Mouse (Mus musculus) hindbrain, embryonic 11.5 days (tissue): ENCODE results near the gene Hmga1. TPM values are rescaled to one million over a fixed set of nuclear protein-coding genes. Genes with fewer than 3 reads are reported as not detected.

ENCODE experiments used
- ATAC-seq: fragments of 200-750 bp; cut with Nextera tagmentation; 2 replicates; pipeline ENCODE4 v1.8.0; 2017; ENCODE audit warnings: mild to moderate bottlenecking, moderate TSS enrichment, moderate library complexity; ENCODE audit not compliant: low FRiP score
- DNase-seq: peaks from one replicate; pipeline ENCODE4 v3.0.0-alpha.2; 2015; ENCODE audit warnings: low spot score
- H3K27ac ChIP-seq: fragments of 300-500 bp; sonication (generic); 2 replicates; pipeline ENCODE4 v1.5.1; 2014; ENCODE audit warnings: mild to moderate bottlenecking, low read depth, low read length
- H3K27me3 ChIP-seq: fragments of 300-500 bp; sonication (generic); 2 replicates; pipeline ENCODE4 v1.6.1; 2014; ENCODE audit warnings: mild to moderate bottlenecking, low read length, moderate library complexity, mixed read lengths; ENCODE audit not compliant: control insufficient read depth, insufficient read depth
- H3K36me3 ChIP-seq: fragments of 300-500 bp; sonication (generic); 2 replicates; pipeline ENCODE4 v1.6.1; 2014; ENCODE audit warnings: mild to moderate bottlenecking, low read length, moderate library complexity, mixed read lengths; ENCODE audit not compliant: control insufficient read depth, insufficient read depth
- H3K4me1 ChIP-seq: fragments of 300-500 bp; sonication (generic); replicated peaks from 2 replicates; pipeline ENCODE4 v1.6.1; 2014; ENCODE audit warnings: low read length, mixed read lengths; ENCODE audit not compliant: control insufficient read depth, insufficient read depth
- H3K4me2 ChIP-seq: fragments of 300-500 bp; sonication (generic); replicated peaks from 2 replicates; pipeline ENCODE4 v1.6.1; 2014; ENCODE audit warnings: mild to moderate bottlenecking, low read depth, low read length
- H3K4me3 ChIP-seq: fragments of 300-500 bp; sonication (generic); 2 replicates; pipeline ENCODE4 v1.5.1; 2014; ENCODE audit warnings: low read depth, low read length
- H3K9ac ChIP-seq: fragments of 300-500 bp; sonication (generic); 2 replicates; pipeline ENCODE4 v1.6.1; 2014; ENCODE audit warnings: low read depth, low read length
- H3K9me3 ChIP-seq: fragments of 300-500 bp; sonication (generic); 2 replicates; pipeline ENCODE4 v1.6.1; 2016; ENCODE audit warnings: low read length; ENCODE audit not compliant: control insufficient read depth
- WGBS: fragments of 180-500 bp; shearing (Covaris S2); extraction: QIAGEN DNeasy Blood & Tissue Kit; methylation state at CpG from one replicate; pipeline ENCODE4 v1.1.7; 2014; 5-methylcytosine and 5-hydroxymethylcytosine counted together
- polyA plus RNA-seq: library from polyadenylated mRNA; unstranded; fragments of >200 nt; fragmentation: Nextera tagmentation; extraction: Ambion mirVana; gene quantifications from 2 replicates; pipeline ENCODE4 v1.2.1, GENCODE M21; 2014

Gene Hmga1
- polyA plus RNA-seq: 305 and 319 TPM in 2 replicates

DNA sequence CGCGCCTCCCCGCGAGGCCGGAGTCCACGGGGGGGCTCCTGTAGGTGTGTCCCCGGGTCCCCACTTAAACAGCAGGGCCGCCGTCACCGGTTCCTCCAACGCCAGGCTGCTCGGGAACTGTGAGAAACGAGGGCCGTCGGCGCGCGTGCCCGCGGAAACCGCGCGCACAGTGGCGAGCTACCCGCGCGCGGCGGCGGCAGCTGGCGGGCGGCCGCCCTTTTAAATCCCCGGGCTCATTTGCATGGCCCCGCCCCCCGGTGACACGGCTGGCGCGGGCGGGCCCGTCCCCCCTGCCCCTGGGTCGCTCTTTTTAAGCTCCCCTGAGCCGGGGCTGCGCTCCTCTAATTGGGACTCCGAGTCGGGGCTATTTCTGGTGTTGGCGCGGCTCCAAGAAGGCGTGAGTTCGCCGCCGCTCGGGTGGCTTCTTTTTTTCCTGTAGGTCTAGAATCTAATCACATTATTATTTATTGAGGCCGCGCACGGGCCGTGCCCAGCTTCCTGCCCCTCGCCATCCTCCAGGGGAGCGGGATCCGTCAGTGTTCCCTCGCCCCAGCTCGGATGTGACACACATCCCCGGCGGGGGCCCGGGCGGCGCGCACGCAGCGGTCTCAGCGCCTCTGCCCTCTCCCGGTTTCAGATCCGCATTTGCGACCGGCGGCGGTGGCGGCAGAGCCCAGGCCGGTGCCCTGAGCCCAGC lies at the start of gene Hmga1:
TSS of gene Hmga1 (plus strand) at position 183 of the 697 bp plus-strand sequence.
- Histone ChIP-seq H3K9me3 (no peaks in the 10 kb centered on the region), H3K27ac (peak within 1 kb of the TSS; percentile 97), H3K27me3 (no peaks in the 10 kb centered on the region), H3K4me2 (peak within 1 kb of the TSS; percentile 92), H3K9ac (peak within 1 kb of the TSS; percentile 93), H3K4me3 (peak within 1 kb of the TSS; percentile 85), H3K4me1 (peaks cover 17% of the 10 kb centered on the region), H3K36me3 (no peaks in the 10 kb centered on the region)
- ATAC-seq (peak; percentile 74), DNase-seq (peak; percentile 97)
- WGBS: under 1% methylated on average over 73 of the region's 79 CpGs

DNA sequence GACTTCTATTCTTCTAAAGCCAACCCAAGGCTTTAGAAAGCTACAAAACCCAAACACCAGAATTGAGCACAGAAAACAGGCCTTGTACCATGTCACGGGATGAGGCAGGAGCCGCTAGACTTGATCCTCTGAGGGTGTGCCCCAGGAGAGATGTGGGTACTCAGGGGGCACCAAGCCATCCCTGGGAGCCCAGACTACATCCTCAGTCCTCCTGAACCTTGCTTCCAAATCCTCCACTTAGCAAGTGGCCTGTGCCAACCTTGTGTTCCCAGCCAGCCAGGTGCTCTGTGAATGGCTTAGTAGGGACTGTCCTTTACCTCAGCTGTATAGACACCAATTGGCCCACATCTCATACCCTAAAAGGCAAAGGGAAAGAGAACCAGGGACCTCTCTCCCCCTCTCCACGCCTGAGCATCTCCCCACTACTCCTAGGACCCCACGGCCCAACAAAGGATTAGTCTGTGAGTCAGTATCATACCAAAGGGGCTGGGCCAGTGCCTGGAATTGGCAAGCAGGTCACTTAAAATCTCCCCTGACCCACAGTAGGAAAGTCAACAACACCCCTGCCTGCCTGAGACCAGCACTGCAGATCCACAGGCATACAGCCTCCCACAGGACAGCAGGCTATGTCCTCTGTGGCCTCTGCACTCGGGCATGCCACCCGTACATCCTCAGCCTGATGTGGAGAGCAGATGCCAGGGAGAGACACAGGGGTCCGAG lies 49.3 kb upstream of the Hmga1 start:
- no peak overlapping the region for H3K27ac ChIP-seq
- peaks cover 20% of the 10 kb centered on the region for H3K4me1 ChIP-seq
- DNase-seq (no peak), ATAC-seq (no peak)
- no peaks in the 10 kb centered on the region for H3K36me3 ChIP-seq
- H3K9me3 ChIP-seq: no peaks in the 10 kb centered on the region
- H3K4me3 ChIP-seq: no peak overlapping the region
- 84% methylated on average over 7 of the region's 7 CpGs for WGBS
- H3K27me3 ChIP-seq: peaks cover 11% of the 10 kb centered on the region
- 0 out of 2 replicates have a peak overlapping the region, but pooled peaks have one; percentile 38 for H3K9ac ChIP-seq
- H3K4me2 ChIP-seq: no peak overlapping the region

DNA sequence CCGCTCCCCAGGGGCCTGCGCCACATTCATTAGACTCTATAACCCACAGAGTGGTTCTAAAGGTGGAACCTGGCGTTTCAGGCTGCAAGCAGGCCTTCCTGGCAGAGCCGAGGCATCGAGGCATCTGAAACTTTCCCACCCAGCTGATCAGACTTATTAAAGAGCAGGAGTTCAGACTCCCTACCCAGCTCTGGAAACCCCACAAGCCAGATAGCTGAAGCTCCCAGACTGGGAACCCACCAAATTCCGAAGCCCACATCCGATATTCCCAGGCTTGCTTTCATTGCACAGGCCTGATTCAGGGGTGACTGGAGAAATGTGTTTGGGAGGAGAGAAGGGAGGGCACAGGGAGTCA lies 48.7 kb upstream of the Hmga1 start:
- peaks cover 20% of the 10 kb centered on the region for H3K4me1 ChIP-seq
- ATAC-seq: no peak
- H3K27ac ChIP-seq: no peak overlapping the region
- 87% methylated on average over 7 of the region's 7 CpGs for WGBS
- H3K36me3 ChIP-seq: no peaks in the 10 kb centered on the region
- H3K4me3 ChIP-seq: no peak overlapping the region
- 0 out of 2 replicates have a peak overlapping the region, but pooled peaks have one; percentile 17 for H3K4me2 ChIP-seq
- no peak for DNase-seq
- H3K9me3 ChIP-seq: no peaks in the 10 kb centered on the region
- H3K27me3 ChIP-seq: peaks cover 16% of the 10 kb centered on the region
- H3K9ac ChIP-seq: 0 out of 2 replicates have a peak overlapping the region, but pooled peaks have one; percentile 38

DNA sequence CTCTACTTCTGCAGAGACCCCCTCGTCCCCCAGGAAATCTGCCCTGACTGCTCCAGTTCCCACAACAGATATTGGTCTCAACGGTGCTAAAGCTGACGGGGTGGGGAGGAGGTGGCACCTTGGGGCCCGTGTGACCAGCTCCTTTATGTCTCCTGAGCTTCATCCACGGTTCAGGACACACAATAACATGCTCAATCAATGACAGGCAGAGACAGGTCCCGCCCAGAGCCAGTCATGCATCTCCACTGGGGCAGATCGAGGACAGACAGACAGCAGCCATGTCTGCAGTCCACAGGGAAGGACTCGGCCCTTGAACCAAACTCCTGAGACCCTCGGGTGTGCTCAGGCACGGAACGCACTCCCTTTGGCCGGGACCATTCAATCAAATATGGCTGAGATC lies 48.3 kb upstream of the Hmga1 start:
- WGBS: 42% methylated on average over 12 of the region's 12 CpGs
- ATAC-seq (no peak), DNase-seq (no peak)
- Histone ChIP-seq H3K36me3 (no peaks in the 10 kb centered on the region), H3K9ac (no peak overlapping the region), H3K9me3 (no peaks in the 10 kb centered on the region), H3K4me2 (no peak overlapping the region), H3K4me3 (no peak overlapping the region), H3K4me1 (peaks cover 20% of the 10 kb centered on the region), H3K27ac (no peak overlapping the region), H3K27me3 (peaks cover 16% of the 10 kb centered on the region)

DNA sequence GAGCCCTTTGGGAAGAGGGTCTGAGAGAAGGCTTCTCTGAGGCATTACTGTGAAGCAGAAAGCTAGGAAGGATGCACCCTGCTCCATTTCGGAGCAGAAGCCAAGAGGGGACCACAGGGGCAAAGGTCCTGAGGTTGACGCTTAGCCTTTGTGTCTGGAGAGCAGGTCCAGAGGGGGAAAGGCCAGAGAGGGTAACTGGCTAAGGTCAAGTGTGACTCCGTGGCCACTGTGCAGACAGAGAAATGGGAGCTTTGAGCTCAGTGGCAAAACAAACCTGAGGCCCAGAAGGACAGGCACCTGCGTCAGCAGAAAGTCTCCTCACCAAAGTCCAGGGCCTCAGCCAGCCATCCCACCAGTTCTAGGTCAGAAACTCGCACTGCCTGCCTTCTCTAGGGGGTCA lies 47.8 kb upstream of the Hmga1 start:
- peaks cover 16% of the 10 kb centered on the region for H3K27me3 ChIP-seq
- no peak overlapping the region for H3K4me2 ChIP-seq
- no peaks in the 10 kb centered on the region for H3K36me3 ChIP-seq
- H3K9me3 ChIP-seq: no peaks in the 10 kb centered on the region
- WGBS: 50% methylated on average over 5 of the region's 5 CpGs
- no peak overlapping the region for H3K4me3 ChIP-seq
- H3K4me1 ChIP-seq: peaks cover 23% of the 10 kb centered on the region
- no peak overlapping the region for H3K27ac ChIP-seq
- no peak overlapping the region for H3K9ac ChIP-seq
- ATAC-seq (no peak), DNase-seq (no peak)

DNA sequence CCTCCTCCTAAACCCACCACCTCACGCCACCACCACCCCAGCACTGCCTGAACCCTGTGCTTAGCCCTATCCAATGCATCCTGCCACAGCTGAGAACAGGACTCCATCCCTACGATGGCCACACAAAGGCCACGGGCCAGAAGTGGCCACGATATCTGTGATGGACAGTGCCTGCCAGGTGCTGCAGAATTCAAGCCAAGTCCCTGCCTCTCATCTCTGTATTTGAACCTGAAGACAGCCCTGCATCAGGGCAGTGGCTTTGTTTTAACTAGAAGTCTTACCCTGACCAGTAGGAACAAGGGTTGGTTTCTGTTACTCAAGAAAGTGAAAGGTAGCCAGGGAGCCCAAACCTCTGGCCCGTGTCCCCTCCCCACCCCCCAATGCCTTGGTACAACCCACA lies 47.2 kb upstream of the Hmga1 start:
- WGBS: 77% methylated on average over 5 of the region's 5 CpGs
- Histone ChIP-seq H3K4me3 (no peak overlapping the region), H3K27me3 (peaks cover 22% of the 10 kb centered on the region), H3K36me3 (no peaks in the 10 kb centered on the region), H3K4me2 (no peak overlapping the region), H3K9me3 (no peaks in the 10 kb centered on the region), H3K4me1 (peaks cover 26% of the 10 kb centered on the region), H3K27ac (no peak overlapping the region), H3K9ac (no peak overlapping the region)
- ATAC-seq (no peak), DNase-seq (no peak)

DNA sequence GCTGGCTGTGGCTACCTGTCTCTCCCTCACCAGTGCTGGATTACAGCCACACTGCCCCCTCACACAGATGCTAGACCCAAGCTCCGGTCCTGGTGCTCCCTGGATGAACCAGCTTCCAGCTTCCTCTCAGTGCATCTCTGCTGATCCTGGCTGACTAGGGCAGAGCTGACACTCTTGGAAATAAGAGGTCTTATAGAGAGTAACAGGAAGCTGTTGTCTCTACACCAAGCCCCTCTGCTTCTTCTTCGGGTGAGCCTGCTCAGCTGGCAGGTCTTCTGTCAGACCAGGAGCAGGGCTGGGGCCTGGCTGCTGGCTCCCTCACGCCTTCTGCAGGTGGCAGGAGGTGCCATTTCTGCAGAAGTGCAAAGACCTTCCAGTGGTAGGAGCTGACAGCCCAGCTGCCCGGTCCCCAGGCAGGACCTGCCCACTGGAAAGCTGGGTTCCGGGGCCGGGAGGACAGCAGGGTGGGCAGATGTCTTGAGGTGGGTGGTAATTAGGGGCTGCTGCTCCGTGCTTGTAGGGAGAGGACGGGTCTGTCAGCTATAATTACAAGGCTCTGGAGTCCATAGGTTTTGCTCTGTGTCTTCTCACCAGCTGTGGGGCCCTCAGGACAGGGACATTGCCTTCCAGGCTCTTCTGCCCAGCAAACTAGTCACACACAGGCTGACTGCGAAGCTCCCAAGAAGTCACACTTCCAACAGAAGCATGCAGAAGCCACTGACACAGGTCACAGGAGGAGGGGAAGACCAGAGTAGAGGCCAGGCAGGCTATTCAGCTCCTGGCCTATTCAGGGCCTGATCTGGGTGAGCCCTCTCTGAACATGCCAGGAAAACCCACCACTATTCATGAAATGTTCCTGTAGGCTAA lies 45.8 kb upstream of the Hmga1 start:
- peaks cover 22% of the 10 kb centered on the region for H3K4me1 ChIP-seq
- DNase-seq (no peak), ATAC-seq (no peak)
- no peaks in the 10 kb centered on the region for H3K9me3 ChIP-seq
- peaks cover 32% of the 10 kb centered on the region for H3K27me3 ChIP-seq
- H3K4me2 ChIP-seq: no peak overlapping the region
- H3K4me3 ChIP-seq: no peak overlapping the region
- no peaks in the 10 kb centered on the region for H3K36me3 ChIP-seq
- H3K9ac ChIP-seq: no peak overlapping the region
- WGBS: 62% methylated on average over 9 of the region's 9 CpGs
- no peak overlapping the region for H3K27ac ChIP-seq

DNA sequence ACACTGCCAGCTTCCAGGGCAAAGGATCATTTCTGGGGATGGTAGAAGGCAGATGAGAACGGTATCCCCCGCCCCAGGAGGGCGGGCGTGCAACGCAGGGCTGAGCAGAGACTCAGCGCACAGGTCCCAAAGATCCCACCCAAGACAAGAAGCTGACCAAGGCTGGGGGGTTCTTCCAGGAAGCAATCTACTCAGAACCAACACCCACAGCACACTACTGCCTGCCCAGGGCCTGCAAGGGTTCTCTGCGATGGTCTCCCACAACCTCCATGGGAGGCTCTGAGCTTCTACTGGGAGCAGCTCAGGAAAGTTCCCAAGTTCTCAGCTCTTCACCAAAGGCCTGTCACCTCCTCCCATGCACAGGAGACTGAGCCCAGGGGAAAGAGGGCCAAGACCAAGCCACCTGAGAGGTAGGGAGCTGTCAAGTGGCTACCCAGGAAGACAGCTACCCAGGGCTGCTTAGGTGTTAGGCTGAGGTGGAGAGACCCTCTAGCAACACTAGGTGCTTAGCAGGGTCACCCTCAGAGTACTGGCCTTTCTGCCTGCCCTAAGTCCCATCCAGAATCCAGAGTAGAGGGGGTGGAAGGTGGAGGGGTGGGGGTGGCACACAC lies 45.1 kb upstream of the Hmga1 start:
- ATAC-seq (no peak), DNase-seq (no peak)
- Histone ChIP-seq H3K4me1 (peaks cover 17% of the 10 kb centered on the region), H3K4me3 (peak overlapping the region; percentile 66), H3K36me3 (no peaks in the 10 kb centered on the region), H3K27me3 (peaks cover 32% of the 10 kb centered on the region), H3K9ac (peak overlapping the region; percentile 81; the same call in 1 of the 2 replicates), H3K27ac (no peak overlapping the region), H3K4me2 (peak overlapping the region; percentile 99), H3K9me3 (no peaks in the 10 kb centered on the region)
- WGBS: 88% methylated on average over 7 of the region's 7 CpGs
